Mouse (Mus musculus): ENCODE data around the gene Panx1.

The Panx1 gene

GRCm38 (mm10) chr9:15045084-15045669 lies at the start of gene Panx1:
Gene Panx1, minus strand, starts transcription at chr9:15045478.
- in situ Hi-C loops (cut with MseI, MboI) = loop anchor here in 1 of 2 experiments (25.0 kb wide), 1 partner anchor 167 kb away; no protein-coding TSS in a partner anchor

- in situ Hi-C loops (cut with MseI, MboI) = loop anchor here in 1 of 2 experiments (10.0 kb wide), 1 partner anchor 544 kb away; no protein-coding TSS in a partner anchor
These were observed 23.5 kb upstream of the Panx1 start for GRCm38 (mm10) chr9:15068686-15069295.

- in situ Hi-C loops (cut with MseI, MboI) = loop anchor here in 1 of 2 experiments (10.0 kb wide), 1 partner anchor 543 kb away; no protein-coding TSS in a partner anchor
These were observed 22.9 kb upstream of the Panx1 start for GRCm38 (mm10) chr9:15067995-15068685.

GRCm38 (mm10) chr9:15064176-15064575 lies 18.9 kb upstream of the Panx1 start:
- in situ Hi-C loops (cut with MseI, MboI) = loop anchor here in 1 of 2 experiments (10.0 kb wide), 1 partner anchor 539 kb away; no protein-coding TSS in a partner anchor

- in situ Hi-C loops (cut with MseI, MboI) = loop anchor here in 1 of 2 experiments (10.0 kb wide), 1 partner anchor 536 kb away; no protein-coding TSS in a partner anchor
These were observed 15.6 kb upstream of the Panx1 start for GRCm38 (mm10) chr9:15060847-15061246.

- in situ Hi-C loops (cut with MseI, MboI) = loop anchor here in 1 of 2 experiments (10.0 kb wide), 1 partner anchor 535 kb away; no protein-coding TSS in a partner anchor
These were observed 14.7 kb upstream of the Panx1 start for GRCm38 (mm10) chr9:15060026-15060425.

GRCm38 (mm10) chr9:15045740-15046139 lies 462 bp upstream of the Panx1 start:
- in situ Hi-C loops (cut with MseI, MboI) = loop anchor here in 1 of 2 experiments (25.0 kb wide), 1 partner anchor 167 kb away; no protein-coding TSS in a partner anchor

- in situ Hi-C loops (cut with MseI, MboI) = loop anchor here in 1 of 2 experiments (25.0 kb wide), 1 partner anchor 168 kb away; no protein-coding TSS in a partner anchor
These were observed 741 bp downstream of the Panx1 start for GRCm38 (mm10) chr9:15044391-15045083.

GRCm38 (mm10) chr9:15041556-15041955 lies 3.7 kb downstream of the Panx1 start:
- in situ Hi-C loops (cut with MseI, MboI) = loop anchor here in 1 of 2 experiments (25.0 kb wide), 1 partner anchor 171 kb away; no protein-coding TSS in a partner anchor

GRCm38 (mm10) chr9:15039848-15040247 lies 5.4 kb downstream of the Panx1 start:
- in situ Hi-C loops (cut with MseI, MboI) = loop anchor here in 1 of 2 experiments (10.0 to 25.0 kb wide), 2 partner anchors 172 to 245 kb away; no protein-coding TSS in a partner anchor

- in situ Hi-C loops (cut with MseI, MboI) = loop anchor here in 1 of 2 experiments (10.0 to 25.0 kb wide), 2 partner anchors 175 to 247 kb away; no protein-coding TSS in a partner anchor
These were observed 7.6 kb downstream of the Panx1 start for GRCm38 (mm10) chr9:15037704-15038103.

GRCm38 (mm10) chr9:15037237-15037636 lies 8.0 kb downstream of the Panx1 start:
- in situ Hi-C loops (cut with MseI, MboI) = loop anchor here in 1 of 2 experiments (10.0 to 25.0 kb wide), 2 partner anchors 175 to 248 kb away; no protein-coding TSS in a partner anchor

- in situ Hi-C loops (cut with MseI, MboI) = loop anchor here in 1 of 2 experiments (10.0 to 25.0 kb wide), 2 partner anchors 175 to 248 kb away; no protein-coding TSS in a partner anchor
These were observed 8.5 kb downstream of the Panx1 start for GRCm38 (mm10) chr9:15036807-15037206.

GRCm38 (mm10) chr9:15036405-15036804 lies 8.9 kb downstream of the Panx1 start:
- in situ Hi-C loops (cut with MseI, MboI) = loop anchor here in 1 of 2 experiments (10.0 to 25.0 kb wide), 2 partner anchors 176 to 248 kb away; no protein-coding TSS in a partner anchor

- in situ Hi-C loops (cut with MseI, MboI) = loop anchor here in 1 of 2 experiments (10.0 to 25.0 kb wide), 2 partner anchors 176 to 249 kb away; no protein-coding TSS in a partner anchor
These were observed 9.3 kb downstream of the Panx1 start for GRCm38 (mm10) chr9:15035979-15036378.

GRCm38 (mm10) chr9:15034546-15035273 lies 10.6 kb downstream of the Panx1 start:
- in situ Hi-C loops (cut with MseI, MboI) = loop anchor here in 1 of 2 experiments (10.0 to 25.0 kb wide), 2 partner anchors 178 to 250 kb away; no protein-coding TSS in a partner anchor

- in situ Hi-C loops (cut with MseI, MboI) = loop anchor here in 1 of 2 experiments (10.0 to 25.0 kb wide), 2 partner anchors 179 to 251 kb away; no protein-coding TSS in a partner anchor
These were observed 11.6 kb downstream of the Panx1 start for GRCm38 (mm10) chr9:15033568-15034160.

GRCm38 (mm10) chr9:15032797-15033196 lies 12.5 kb downstream of the Panx1 start:
- in situ Hi-C loops (cut with MseI, MboI) = loop anchor here in 1 of 2 experiments (10.0 to 25.0 kb wide), 2 partner anchors 180 to 252 kb away; no protein-coding TSS in a partner anchor

- in situ Hi-C loops (cut with MseI, MboI) = loop anchor here in 1 of 2 experiments (10.0 to 25.0 kb wide), 2 partner anchors 182 to 254 kb away; no protein-coding TSS in a partner anchor
These were observed 14.5 kb downstream of the Panx1 start for GRCm38 (mm10) chr9:15030771-15031170.
